Mouse (Mus musculus) kidney, adult 2 months (tissue): ENCODE results near the gene Psmb10. TPM values are rescaled to one million over a fixed set of nuclear protein-coding genes. Genes with fewer than 3 reads are reported as not detected.

Experiments
- DNase-seq: peaks from one replicate; pipeline ENCODE4 v3.0.0; 2021
- H3K27ac ChIP-seq: fragments of 200-500 bp; 2 replicates; pipeline ENCODE4 v1.5.1; 2012; ENCODE audit warnings: low read depth, low read length, control low read depth, inconsistent platforms; ENCODE audit not compliant: insufficient read depth
- H3K27me3 ChIP-seq: fragments of 200-500 bp; replicated peaks from 2 replicates; pipeline ENCODE4 v1.6.1; 2012; ENCODE audit warnings: mild to moderate bottlenecking, moderate library complexity, low read length, inconsistent platforms; ENCODE audit not compliant: control insufficient read depth, insufficient read depth
- H3K36me3 ChIP-seq: fragments of 200-500 bp; 2 replicates; pipeline ENCODE4 v1.6.1; 2012; ENCODE audit warnings: mild to moderate bottlenecking, moderate library complexity, low read length, inconsistent platforms; ENCODE audit not compliant: control insufficient read depth, insufficient read depth
- H3K4me1 ChIP-seq: fragments of 200-500 bp; 2 replicates; pipeline ENCODE4 v1.6.1; 2011; ENCODE audit warnings: low read length; ENCODE audit not compliant: control insufficient read depth, insufficient read depth
- H3K4me3 ChIP-seq: fragments of 200-500 bp; 2 replicates; pipeline ENCODE4 v1.5.1; 2011; ENCODE audit warnings: mild to moderate bottlenecking, low read depth, low read length, control low read depth; ENCODE audit not compliant: insufficient read depth
- CTCF ChIP-seq: fragments of 200-500 bp; conservative IDR thresholded peaks from 2 replicates; pipeline ENCODE4 v1.5.1; 2011; ENCODE audit warnings: low read depth, mild to moderate bottlenecking, control low read depth, low read length, moderate library complexity, mixed read lengths; ENCODE audit not compliant: insufficient read depth, insufficient read length
- POLR2A ChIP-seq: fragments of 200-500 bp; IDR thresholded peaks from one replicate; pipeline ENCODE4 v1.6.1; 2011; ENCODE audit warnings: low read depth, low read length, control low read depth
- WGBS: fragments of 180-500 bp; shearing (Covaris S2); methylation state at CpG from one replicate; pipeline ENCODE4 v1.1.7; 2018; 5-methylcytosine and 5-hydroxymethylcytosine counted together
- polyA plus RNA-seq: library from polyadenylated mRNA; depleted of rRNA; stranded (reverse); fragments of >200 nt; gene quantifications from 2 replicates; pipeline ENCODE4 v1.2.3, GENCODE M21; 2012

Gene Psmb10
- polyA plus RNA-seq, 1 experiment, result 88.0 TPM

DNA sequence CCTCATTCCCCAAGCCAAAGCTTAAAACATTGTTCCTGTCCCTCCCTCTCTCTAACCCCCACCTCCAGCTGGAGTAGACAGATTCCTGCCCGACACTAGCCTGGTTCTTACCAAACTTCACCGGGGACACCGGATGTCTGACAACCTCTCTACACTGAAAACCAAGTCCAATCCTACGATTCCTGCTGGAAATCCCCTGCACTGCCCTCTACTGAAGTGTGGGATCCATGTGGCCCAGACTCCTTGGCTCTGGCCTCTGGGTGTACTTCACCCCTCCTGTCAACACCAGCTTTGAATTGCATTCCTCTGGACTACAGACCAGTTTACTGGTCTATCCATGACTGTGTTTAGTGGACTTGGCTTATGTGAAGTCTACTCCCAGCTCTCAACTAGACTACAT lies 18.3 kb upstream of the Psmb10 start:
- no peaks in the 10 kb centered on the region for H3K36me3 ChIP-seq

DNA sequence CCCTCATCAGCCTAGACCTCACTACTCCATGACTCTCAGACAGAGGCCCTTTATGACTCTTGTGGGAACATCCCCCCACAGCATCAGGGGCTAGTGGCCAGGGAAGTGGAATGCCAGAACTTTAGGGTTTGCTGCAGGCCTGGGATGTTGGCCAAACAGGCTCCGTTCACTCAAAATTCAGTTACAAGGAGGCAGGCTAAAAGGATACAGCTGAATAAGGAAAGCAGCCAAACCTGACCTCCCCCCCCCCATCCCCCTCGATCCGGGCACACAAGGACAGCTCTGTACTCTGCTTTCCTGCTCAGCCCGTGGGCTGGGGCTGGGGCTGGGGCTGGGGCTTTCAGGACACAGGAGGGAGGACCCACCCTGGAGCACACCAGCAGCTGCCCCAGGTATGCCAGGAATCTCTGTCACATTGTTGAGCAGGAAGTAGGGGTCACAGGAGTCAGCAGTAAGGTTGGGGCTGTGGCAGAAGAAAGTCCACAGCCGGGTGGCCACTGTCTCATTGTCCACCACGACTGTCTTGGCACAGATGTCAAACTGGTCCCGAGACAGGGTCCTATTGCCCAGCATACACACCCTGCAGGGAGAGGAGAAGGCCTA lies 12.9 kb upstream of the Psmb10 start:
- Histone ChIP-seq H3K36me3 (no peaks in the 10 kb centered on the region), H3K27me3 (no peaks in the 10 kb centered on the region), H3K27ac (peak overlapping the region; percentile 66), H3K4me3 (no peak overlapping the region), H3K4me1 (peaks cover 6% of the 10 kb centered on the region; the same call in 1 of the 2 replicates)
- 22% methylated on average over 7 of the region's 7 CpGs for WGBS
- TF ChIP-seq CTCF, result no peak
- peak; percentile 64 for DNase-seq

More for the DNA sequence above, 18.3 kb upstream of the Psmb10 start:
- 82% methylated on average over 4 of the region's 4 CpGs for WGBS
- Histone ChIP-seq H3K4me3 (no peak overlapping the region), H3K27me3 (no peaks in the 10 kb centered on the region), H3K4me1 (peaks cover 4% of the 10 kb centered on the region; the same call in 1 of the 2 replicates), H3K27ac (no peak overlapping the region)
- no peak for DNase-seq
- TF ChIP-seq POLR2A (no peak), CTCF (no peak)

DNA sequence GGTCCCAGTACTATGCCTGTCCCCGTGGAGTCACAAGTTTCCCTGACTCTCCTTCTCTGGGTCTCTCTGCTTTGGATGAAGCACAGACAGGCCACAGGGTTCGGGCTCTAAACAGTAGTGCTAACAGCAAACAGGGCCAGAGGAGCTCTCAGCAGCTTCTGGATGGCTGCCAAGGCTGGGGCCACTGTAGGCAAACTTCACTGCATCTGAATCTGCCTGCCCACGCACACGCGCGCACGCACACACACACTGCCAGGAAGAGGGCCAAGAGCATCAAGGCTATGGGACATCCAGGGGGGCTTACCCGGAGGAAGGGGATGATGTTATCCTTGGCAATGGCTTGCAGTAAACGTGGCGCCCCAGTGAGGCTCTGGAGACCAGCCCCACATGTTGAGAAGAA lies 11.1 kb upstream of the Psmb10 start:
- 63% methylated on average over 10 of the region's 10 CpGs for WGBS
- Histone ChIP-seq H3K4me1 (peaks cover 6% of the 10 kb centered on the region; the same call in 1 of the 2 replicates), H3K27me3 (no peaks in the 10 kb centered on the region), H3K27ac (no peak overlapping the region), H3K4me3 (no peak overlapping the region), H3K36me3 (no peaks in the 10 kb centered on the region)
- TF ChIP-seq POLR2A (no peak), CTCF (no peak)
- peak; percentile 21 for DNase-seq

DNA sequence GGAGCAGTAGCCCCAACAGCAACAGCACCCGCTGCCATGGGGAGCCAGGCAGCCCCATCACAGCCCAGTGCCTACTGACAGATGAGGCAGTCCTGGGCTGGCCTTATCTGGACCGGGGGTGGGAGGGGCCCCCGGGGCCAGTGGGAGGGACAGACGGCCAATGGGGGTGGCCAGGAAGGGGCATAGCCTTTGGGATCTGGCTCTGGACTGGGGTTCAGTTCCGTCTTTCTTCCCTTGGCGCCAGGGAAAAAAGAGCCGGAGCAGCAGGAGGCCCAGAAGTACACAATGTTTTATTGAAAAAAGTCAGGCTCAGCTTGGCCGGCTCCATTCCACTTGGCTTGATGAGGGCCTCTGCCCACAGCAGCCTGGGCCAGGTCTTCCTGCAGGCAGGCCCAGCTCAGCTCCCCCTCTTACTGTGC lies 5.1 kb upstream of the Psmb10 start, which contains the start of gene Lcat:
Gene Lcat (minus strand): TSS at position 62 of the 419 bp plus-strand sequence.
- WGBS, result 91% methylated on average over 8 of the region's 8 CpGs
- H3K27me3 ChIP-seq, result no peaks in the 10 kb centered on the region
- TF ChIP-seq POLR2A, result no peak
- no peak for TF ChIP-seq CTCF
- no peaks in the 10 kb centered on the region for H3K4me1 ChIP-seq
- H3K4me3 ChIP-seq, result no peak within 1 kb of the TSS
- H3K27ac ChIP-seq, result no peak within 1 kb of the TSS
- no peak for DNase-seq
- H3K36me3 ChIP-seq, result no peaks in the 10 kb centered on the region

GRCm38 (mm10) chr8:105942542-105942941 lies 4.3 kb upstream of the Psmb10 start:
- DNase-seq, result no peak
- no peaks in the 10 kb centered on the region; the same call in 1 of the 2 replicates for H3K4me1 ChIP-seq
- H3K27me3 ChIP-seq, result no peaks in the 10 kb centered on the region
- no peak overlapping the region for H3K4me3 ChIP-seq
- TF ChIP-seq POLR2A, result no peak
- no peak for TF ChIP-seq CTCF
- WGBS, result 82% methylated on average over 5 of the region's 5 CpGs
- no peak overlapping the region for H3K27ac ChIP-seq
- H3K36me3 ChIP-seq, result no peaks in the 10 kb centered on the region

- H3K27ac ChIP-seq, result no peak overlapping the region
- H3K4me3 ChIP-seq, result no peak overlapping the region
- TF ChIP-seq POLR2A, result no peak
- TF ChIP-seq CTCF, result no peak
- H3K4me1 ChIP-seq, result no peaks in the 10 kb centered on the region; the same call in 1 of the 2 replicates
- no peaks in the 10 kb centered on the region for H3K27me3 ChIP-seq
- no peaks in the 10 kb centered on the region for H3K36me3 ChIP-seq
- no peak for DNase-seq
- WGBS, result 94% methylated on average over 11 of the region's 11 CpGs
These were observed 3.8 kb upstream of the Psmb10 start for GRCm38 (mm10) chr8:105942026-105942425.

DNA sequence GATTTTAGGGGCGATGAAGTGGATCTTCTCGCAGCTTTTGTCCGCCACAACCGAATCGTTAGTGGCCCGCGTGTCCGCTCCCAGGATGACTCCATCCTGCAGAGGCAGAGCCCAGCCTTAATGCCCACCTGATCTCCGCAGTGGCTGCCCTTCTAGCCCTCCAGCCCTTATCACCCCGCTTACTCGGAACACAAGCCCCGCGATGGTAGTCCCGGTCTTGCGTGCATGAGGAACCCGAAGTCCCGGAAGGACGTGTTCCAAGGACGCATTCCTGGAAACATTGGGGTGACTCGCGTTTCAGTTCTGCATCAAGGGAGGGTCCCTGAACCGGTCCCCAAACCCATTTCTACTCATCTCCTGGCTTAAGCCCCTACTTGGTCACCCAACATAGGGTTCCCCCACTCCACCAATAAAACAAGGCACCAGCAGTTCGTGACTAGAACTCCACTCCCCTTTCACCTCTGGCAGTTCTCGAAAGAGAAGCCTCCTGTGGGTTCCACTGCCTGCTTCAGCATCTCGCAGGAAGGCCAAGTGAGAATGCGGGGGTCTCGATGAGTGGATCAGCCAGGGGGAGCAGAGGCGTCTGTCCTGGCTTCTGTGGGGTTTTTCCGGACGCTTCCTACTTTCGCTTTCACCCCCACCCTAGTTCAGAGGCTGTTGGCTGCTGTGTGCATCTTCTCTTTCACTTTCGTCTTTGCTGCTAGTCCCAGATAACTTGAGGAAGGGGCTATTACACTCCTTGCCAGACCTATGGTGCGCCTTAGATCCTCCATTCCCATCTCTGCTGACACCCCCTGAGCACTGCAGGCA lies 543 bp downstream of the Psmb10 start:
- Histone ChIP-seq H3K27ac (peak overlapping the region; percentile 79), H3K4me3 (peak overlapping the region; percentile 91), H3K4me1 (peaks cover 4% of the 10 kb centered on the region; the same call in 1 of the 2 replicates), H3K27me3 (no peaks in the 10 kb centered on the region), H3K36me3 (no peaks in the 10 kb centered on the region)
- peak; percentile 69 for DNase-seq
- TF ChIP-seq CTCF (no peak), POLR2A (no peak)
- WGBS, result under 1% methylated on average over 33 of the region's 33 CpGs
